Mouse (Mus musculus) limb, embryonic 11.5 days (tissue): ENCODE measurements around the gene Tbce. TPM values are rescaled to one million over a fixed set of nuclear protein-coding genes. Genes with fewer than 3 reads are reported as not detected.
A peak's percentile ranks its signal among the peaks of the same experiment; 100 is the strongest.
"Not testable (repeated sequence)": the region's sequence is repeated elsewhere in the genome, so short reads cannot be mapped to it uniquely, and the experiment has no call there.

Experiments
- ATAC-seq: fragments of 200-750 bp; cut with Nextera tagmentation; 2 replicates; pipeline ENCODE4 v1.8.0; 2017; ENCODE audit warnings: low read depth; ENCODE audit not compliant: insufficient number of reproducible peaks, low FRiP score, low TSS enrichment
- DNase-seq: peaks from one replicate; pipeline ENCODE4 v3.0.0-alpha.2; 2015; ENCODE audit warnings: low spot score
- H3K27ac ChIP-seq: fragments of 300-500 bp; sonication (generic); replicated peaks from 2 replicates; pipeline ENCODE4 v1.5.1; 2014; ENCODE audit warnings: low read depth, mild to moderate bottlenecking, low read length
- H3K27me3 ChIP-seq: fragments of 300-500 bp; sonication (generic); 2 replicates; pipeline ENCODE4 v1.6.1; 2014; ENCODE audit warnings: mild to moderate bottlenecking, low read length, mixed read lengths; ENCODE audit not compliant: control insufficient read depth, insufficient read depth
- H3K36me3 ChIP-seq: fragments of 300-500 bp; sonication (generic); 2 replicates; pipeline ENCODE4 v1.6.1; 2014; ENCODE audit warnings: mild to moderate bottlenecking, low read length, moderate library complexity, mixed read lengths; ENCODE audit not compliant: control insufficient read depth, insufficient read depth
- H3K4me1 ChIP-seq: fragments of 300-500 bp; sonication (generic); 2 replicates; pipeline ENCODE4 v1.6.1; 2014; ENCODE audit warnings: low read length, mixed read lengths; ENCODE audit not compliant: control insufficient read depth, insufficient read depth
- H3K4me2 ChIP-seq: fragments of 300-500 bp; sonication (generic); 2 replicates; pipeline ENCODE4 v1.6.1; 2014; ENCODE audit warnings: low read depth, mild to moderate bottlenecking, moderate library complexity; ENCODE audit not compliant: severe bottlenecking
- H3K4me3 ChIP-seq: fragments of 300-500 bp; sonication (generic); 2 replicates; pipeline ENCODE4 v1.5.1; 2014; ENCODE audit warnings: low read depth, low read length
- H3K9ac ChIP-seq: fragments of 300-500 bp; sonication (generic); 2 replicates; pipeline ENCODE4 v1.6.1; 2014; ENCODE audit warnings: mild to moderate bottlenecking, low read length
- H3K9me3 ChIP-seq: fragments of 300-500 bp; sonication (generic); 2 replicates; pipeline ENCODE4 v1.6.1; 2016; ENCODE audit warnings: low read length; ENCODE audit not compliant: control insufficient read depth
- WGBS: fragments of 180-500 bp; shearing (Covaris S2); extraction: QIAGEN DNeasy Blood & Tissue Kit; methylation state at CpG from one replicate; pipeline ENCODE4 v1.1.7; 2014; 5-methylcytosine and 5-hydroxymethylcytosine counted together
- polyA plus RNA-seq: library from polyadenylated mRNA; unstranded; fragments of >200 nt; fragmentation: Nextera tagmentation; extraction: Ambion mirVana; gene quantifications from 2 replicates; pipeline ENCODE4 v1.2.1, GENCODE M21; 2014

Tbce gene
- polyA plus RNA-seq, 1 experiment from 2014 or later = 61.8 TPM

DNA sequence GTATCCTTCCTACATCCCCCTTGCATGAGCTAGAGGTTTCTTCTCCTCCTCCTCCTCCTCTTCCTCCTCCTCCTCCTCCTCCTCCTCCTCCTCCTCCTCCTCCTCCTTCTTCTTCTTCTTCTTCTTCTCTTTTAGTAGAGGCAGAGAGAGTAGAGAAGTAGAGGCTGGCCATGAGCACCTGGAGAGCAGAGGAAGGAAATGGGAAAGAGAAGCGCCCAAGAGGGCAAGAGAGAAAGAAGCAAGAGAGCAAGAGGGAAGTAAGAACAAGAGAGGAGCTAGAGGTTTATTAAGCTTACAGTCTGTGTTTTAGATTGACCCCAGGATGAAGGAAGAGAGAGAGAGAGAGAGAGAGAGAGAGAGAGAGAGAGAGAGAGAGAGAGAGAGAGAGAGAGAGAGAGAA lies 57.6 kb downstream of the Tbce start:
- 88% methylated on average over 1 of the region's 1 CpGs for WGBS
- not testable (repeated sequence) for H3K4me1 ChIP-seq, H3K4me3 ChIP-seq, DNase-seq, H3K9ac ChIP-seq, H3K9me3 ChIP-seq, ATAC-seq, H3K27ac ChIP-seq, H3K36me3 ChIP-seq, H3K27me3 ChIP-seq, H3K4me2 ChIP-seq

DNA sequence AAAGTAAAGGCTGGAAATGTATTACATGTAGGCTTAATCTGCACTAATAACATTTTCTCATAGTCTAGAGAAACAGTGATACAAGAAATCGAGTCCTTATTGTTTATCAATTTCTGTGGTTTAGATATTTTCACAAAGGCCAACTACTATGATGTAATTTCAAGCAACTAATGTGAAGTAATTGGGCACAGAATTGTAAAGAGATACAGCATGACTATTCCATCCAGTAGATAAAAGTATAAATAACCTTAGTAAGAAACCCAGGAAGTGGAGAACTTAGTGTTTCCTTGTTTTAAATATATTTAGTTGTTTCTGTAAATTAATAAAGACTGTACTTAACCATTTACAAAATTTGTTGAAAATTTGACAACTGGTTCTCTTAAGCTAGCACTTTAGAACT lies 69.6 kb downstream of the Tbce start:
- Histone ChIP-seq H3K9me3 (no peaks in the 10 kb centered on the region), H3K36me3 (no peaks in the 10 kb centered on the region), H3K4me2 (no peak overlapping the region), H3K27ac (no peak overlapping the region), H3K4me1 (no peaks in the 10 kb centered on the region), H3K9ac (no peak overlapping the region), H3K27me3 (no peaks in the 10 kb centered on the region), H3K4me3 (no peak overlapping the region)
- WGBS = 90% methylated on average over 1 of the region's 1 CpGs
- DNase-seq (no peak), ATAC-seq (no peak)

DNA sequence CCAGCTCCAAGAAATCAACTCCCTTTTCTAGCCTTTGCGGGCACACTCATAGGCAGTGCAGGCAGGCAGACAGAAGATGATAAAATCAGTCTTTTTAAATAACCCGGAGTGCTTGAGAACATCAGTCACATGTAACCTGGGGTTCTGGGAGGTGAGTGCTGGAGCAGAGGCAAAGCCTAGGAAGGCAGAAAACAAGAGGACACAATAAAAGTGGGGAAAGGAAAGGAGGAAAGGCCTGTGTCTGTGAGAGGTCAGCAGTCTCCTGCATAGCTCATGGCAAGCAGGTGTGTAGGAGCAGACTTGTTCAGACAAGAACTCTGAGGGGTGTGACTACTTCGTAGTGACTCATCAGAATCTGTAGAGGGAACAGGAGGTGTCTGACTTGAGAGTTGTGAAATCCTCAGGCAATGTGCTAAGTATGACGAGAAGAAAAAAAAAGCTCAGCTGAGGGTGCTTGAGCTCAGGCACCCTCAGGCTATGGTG lies 70.8 kb downstream of the Tbce start:
- H3K27me3 ChIP-seq = no peaks in the 10 kb centered on the region
- WGBS = 85% methylated on average over 4 of the region's 4 CpGs

DNA sequence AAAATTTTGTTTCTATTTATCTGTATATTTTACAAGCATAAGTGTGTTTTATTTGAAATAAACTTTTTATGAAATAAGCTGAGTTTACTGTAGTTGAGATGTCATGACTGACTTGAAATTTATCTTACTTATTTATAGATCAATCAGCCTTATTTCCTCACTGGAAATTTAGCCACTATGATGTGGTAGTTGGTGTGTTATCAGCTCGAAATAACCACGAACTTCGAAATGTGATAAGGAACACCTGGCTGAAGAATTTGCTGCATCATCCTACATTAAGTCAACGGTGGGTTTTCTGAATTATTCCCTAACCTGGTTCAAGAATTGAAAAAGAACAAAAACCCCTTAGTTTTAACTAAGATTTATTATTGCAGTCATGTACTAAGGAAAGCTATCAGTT lies 73.3 kb downstream of the Tbce start:
- no peaks in the 10 kb centered on the region for H3K36me3 ChIP-seq

More for the DNA sequence above, 70.8 kb downstream of the Tbce start:
- Histone ChIP-seq H3K4me2 (no peak overlapping the region), H3K4me3 (no peak overlapping the region), H3K9me3 (no peaks in the 10 kb centered on the region), H3K27ac (no peak overlapping the region), H3K9ac (no peak overlapping the region), H3K4me1 (no peaks in the 10 kb centered on the region), H3K36me3 (no peaks in the 10 kb centered on the region)
- ATAC-seq (no peak), DNase-seq (no peak)

DNA sequence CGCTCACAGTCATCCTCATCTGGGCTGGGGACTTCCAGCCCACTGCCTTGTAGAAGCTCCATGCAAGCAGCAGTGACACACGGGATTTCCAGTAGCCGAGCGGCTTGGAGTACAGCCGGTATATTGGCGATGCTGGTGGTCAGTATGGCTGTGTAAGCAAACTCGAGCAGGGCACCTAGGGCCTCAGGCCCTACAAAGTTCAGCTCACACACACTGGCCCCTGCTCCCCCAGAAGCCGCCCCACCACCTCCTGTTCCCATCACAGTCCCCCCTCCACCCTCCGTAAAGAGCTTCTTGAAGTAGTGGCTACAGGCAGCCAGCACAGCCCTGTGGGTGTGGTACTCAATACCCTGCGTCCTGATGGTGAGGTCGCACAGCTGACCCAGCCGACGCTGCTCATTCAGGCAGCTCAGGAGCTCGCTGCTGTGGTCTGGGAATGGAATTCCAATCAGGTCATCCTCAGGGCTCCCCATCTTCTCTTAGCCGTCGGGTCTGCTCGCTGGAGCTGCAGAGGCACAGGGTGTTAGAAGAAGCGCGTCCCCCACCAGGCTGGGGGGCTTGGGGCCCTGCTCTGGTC lies 74.0 kb downstream of the Tbce start:
- H3K27me3 ChIP-seq = no peaks in the 10 kb centered on the region
- no peaks in the 10 kb centered on the region for H3K4me1 ChIP-seq
- DNase-seq (no peak), ATAC-seq (no peak)
- no peak overlapping the region for H3K4me2 ChIP-seq
- no peaks in the 10 kb centered on the region for H3K9me3 ChIP-seq
- 76% methylated on average over 19 of the region's 19 CpGs for WGBS
- no peak overlapping the region for H3K27ac ChIP-seq
- H3K36me3 ChIP-seq = no peaks in the 10 kb centered on the region
- no peak overlapping the region for H3K4me3 ChIP-seq
- no peak overlapping the region for H3K9ac ChIP-seq

More for the DNA sequence above, 73.3 kb downstream of the Tbce start:
- WGBS = 88% methylated on average over 4 of the region's 4 CpGs
- Histone ChIP-seq H3K9me3 (no peaks in the 10 kb centered on the region), H3K4me2 (no peak overlapping the region), H3K4me1 (no peaks in the 10 kb centered on the region), H3K4me3 (no peak overlapping the region), H3K27me3 (no peaks in the 10 kb centered on the region), H3K27ac (no peak overlapping the region), H3K9ac (no peak overlapping the region)
- ATAC-seq (no peak), DNase-seq (no peak)

DNA sequence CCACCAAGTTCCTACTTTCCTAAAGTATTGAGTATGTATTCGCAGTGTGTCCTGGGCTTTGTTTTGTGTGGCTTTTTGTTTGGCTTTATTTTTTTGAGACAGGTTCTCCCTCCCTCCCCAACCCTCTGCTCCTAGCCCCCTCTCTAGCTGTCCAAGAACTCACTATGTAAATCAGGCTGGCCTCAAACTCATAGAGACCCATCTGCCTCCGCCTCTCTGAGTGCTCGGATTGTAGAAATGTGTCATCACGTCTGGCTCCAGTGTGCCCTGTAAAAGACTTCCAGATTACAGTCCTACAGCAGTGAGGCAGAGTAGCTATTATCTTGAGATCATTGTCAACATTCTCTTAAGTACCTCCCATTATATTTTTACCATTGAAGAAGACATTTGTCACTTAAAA lies 78.4 kb downstream of the Tbce start:
- Histone ChIP-seq H3K27ac (no peak overlapping the region), H3K9ac (no peak overlapping the region), H3K27me3 (no peaks in the 10 kb centered on the region), H3K4me3 (no peak overlapping the region), H3K4me2 (no peak overlapping the region), H3K36me3 (no peaks in the 10 kb centered on the region; the same call in 1 of the 2 replicates), H3K4me1 (no peaks in the 10 kb centered on the region), H3K9me3 (no peaks in the 10 kb centered on the region)
- DNase-seq (no peak), ATAC-seq (no peak)
- 90% methylated on average over 4 of the region's 4 CpGs for WGBS

DNA sequence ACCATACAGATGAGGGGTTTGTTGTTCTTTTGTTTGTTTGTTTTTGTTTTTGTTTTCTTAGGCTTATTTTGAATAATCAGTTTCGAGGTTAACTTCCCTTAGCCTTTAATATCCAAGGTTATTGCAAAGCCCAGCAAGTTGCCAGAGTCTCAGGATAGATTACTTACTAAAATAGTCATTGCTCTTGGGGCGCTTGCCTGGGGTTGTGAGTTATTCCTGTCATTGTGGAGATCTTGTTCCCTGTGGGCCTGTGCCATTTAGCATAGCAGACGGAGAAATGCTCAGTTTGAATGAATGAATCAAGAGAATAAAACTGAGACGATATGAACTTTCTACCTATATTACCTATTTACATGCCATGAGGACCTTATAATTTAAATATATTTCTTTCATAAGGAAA lies 79.2 kb downstream of the Tbce start:
- no peaks in the 10 kb centered on the region for H3K9me3 ChIP-seq
- ATAC-seq = no peak

DNA sequence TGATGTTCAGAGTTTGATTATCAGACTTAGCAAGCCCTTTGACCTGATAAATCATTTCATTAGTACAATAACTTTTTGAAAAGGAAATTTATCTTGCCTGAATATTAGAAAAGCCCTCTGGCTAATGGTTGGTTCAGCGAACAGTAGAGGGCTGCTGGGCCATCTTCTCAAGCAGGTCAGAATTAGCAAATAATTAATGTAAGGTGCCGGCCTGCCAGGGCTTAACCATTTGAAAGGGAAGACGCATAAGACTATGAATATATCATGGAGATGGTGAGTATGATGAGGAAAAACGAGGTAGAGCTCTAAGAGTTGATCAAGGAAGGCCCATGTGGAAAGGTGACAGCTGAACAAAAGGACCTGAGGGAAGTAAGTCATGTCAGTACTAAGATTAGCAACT lies 82.8 kb downstream of the Tbce start:
- no peaks in the 10 kb centered on the region for H3K4me1 ChIP-seq
- no peaks in the 10 kb centered on the region for H3K27me3 ChIP-seq
- no peak overlapping the region for H3K9ac ChIP-seq
- WGBS = 86% methylated on average over 4 of the region's 4 CpGs
- no peak overlapping the region for H3K4me3 ChIP-seq
- H3K36me3 ChIP-seq = no peaks in the 10 kb centered on the region; the same call in 1 of the 2 replicates
- no peaks in the 10 kb centered on the region for H3K9me3 ChIP-seq
- no peak overlapping the region for H3K4me2 ChIP-seq
- no peak overlapping the region for H3K27ac ChIP-seq
- ATAC-seq = no peak
- DNase-seq = no peak

More for the DNA sequence above, 79.2 kb downstream of the Tbce start:
- WGBS = 93% methylated on average over 4 of the region's 4 CpGs
- H3K27ac ChIP-seq = no peak overlapping the region
- DNase-seq = no peak
- H3K4me1 ChIP-seq = no peaks in the 10 kb centered on the region
- no peak overlapping the region for H3K9ac ChIP-seq
- H3K36me3 ChIP-seq = no peaks in the 10 kb centered on the region; the same call in 1 of the 2 replicates
- no peaks in the 10 kb centered on the region for H3K27me3 ChIP-seq
- no peak overlapping the region for H3K4me3 ChIP-seq
- H3K4me2 ChIP-seq = no peak overlapping the region

DNA sequence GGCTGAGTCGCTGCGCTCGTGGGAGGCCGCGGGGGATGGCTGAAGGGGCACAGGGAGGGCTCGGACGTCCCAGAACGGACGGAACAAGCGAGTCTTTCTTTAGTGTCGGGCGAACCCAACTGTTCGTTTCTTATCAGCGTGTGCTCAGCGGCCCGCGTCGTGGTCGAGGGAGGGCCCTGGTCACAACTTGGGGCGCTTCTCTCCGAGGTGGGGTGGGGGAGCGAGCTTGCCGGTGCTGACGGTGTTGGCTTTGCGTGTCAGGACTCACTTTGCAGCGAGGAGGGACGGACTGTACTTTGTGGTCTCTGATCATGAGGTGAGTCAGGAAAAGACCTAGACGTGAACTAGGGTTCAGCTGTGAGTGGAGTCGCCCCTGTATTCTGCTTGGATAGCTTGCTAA lies 84.5 kb downstream of the Tbce start:
- peak overlapping the region; percentile 55 for H3K9ac ChIP-seq
- H3K4me2 ChIP-seq = peak overlapping the region; percentile 50
- peak overlapping the region; percentile 23; the same call in 1 of the 2 replicates for H3K27ac ChIP-seq
- H3K4me3 ChIP-seq = peak overlapping the region; percentile 49
- under 1% methylated on average over 29 of the region's 29 CpGs for WGBS
- H3K9me3 ChIP-seq = no peaks in the 10 kb centered on the region
- no peak for ATAC-seq
- no peaks in the 10 kb centered on the region for H3K4me1 ChIP-seq
- H3K27me3 ChIP-seq = no peaks in the 10 kb centered on the region
- no peaks in the 10 kb centered on the region; the same call in 1 of the 2 replicates for H3K36me3 ChIP-seq
- no peak for DNase-seq
